27 mouse cellular contexts compared by ENCODE assay signal in genomic region chr1:56900706-56901287, GRCm38 (mm10).
DNase-seq lines count a peak whose midpoint lies in the region; ATAC-seq and TF ChIP-seq lines count a peak whose summit lies in the region.
"Had no signal": no experiment of that assay in that cellular context is flagged by ENCODE, and none has a peak within 500 bp of the region (broad histone marks: within the 10 kb centered on the region; RNA-seq: fewer than 3 reads in every experiment).

No protein-coding gene starts in this region.

- TF ChIP-seq POLR2A in cortical plate, adult 2 months (IDR thresholded peaks at IDR 0.05; ENCODE audit: extremely low read depth, insufficient read depth, low read length): no peak

- peak overlapping the region; percentile 58 for H3K27ac ChIP-seq in forebrain, embryonic 15.5 days (replicated peaks)
- H3K27ac ChIP-seq in forebrain, embryonic 11.5 days (ENCODE audit: low read depth, low read length): no peak overlapping the region
- H3K27ac ChIP-seq in cortical plate, adult 2 months (ENCODE audit: insufficient read depth, low read length): peak overlapping the region; percentile 82
- H3K27ac ChIP-seq: embryonic facial prominence, embryonic 12.5 days; heart, embryonic 15.5 days; hindbrain, embryonic 14.5 days; hindbrain, postnatal 0 days had no signal

- H3K4me3 ChIP-seq in forebrain, embryonic 15.5 days: no peak overlapping the region
- H3K4me3 ChIP-seq in forebrain, embryonic 11.5 days (ENCODE audit: low read depth, low read length): no peak overlapping the region
- no peak overlapping the region for H3K4me3 ChIP-seq in cortical plate, adult 2 months (ENCODE audit: insufficient read depth, low read length)
- H3K4me3 ChIP-seq: embryonic facial prominence, embryonic 12.5 days; erythroblast, embryonic 14.5 days; heart, embryonic 12.5 days; heart, embryonic 15.5 days had no signal

- H3K27me3 ChIP-seq in forebrain, embryonic 15.5 days: no peaks in the 10 kb centered on the region
- no peaks in the 10 kb centered on the region for H3K27me3 ChIP-seq in forebrain, embryonic 11.5 days (ENCODE audit: control insufficient read depth, insufficient read depth, low read length)
- H3K27me3 ChIP-seq: embryonic facial prominence, embryonic 12.5 days; heart, embryonic 12.5 days; heart, embryonic 15.5 days had no signal

- no peak overlapping the region for H3K9ac ChIP-seq in forebrain, embryonic 15.5 days (replicated peaks)
- no peak overlapping the region for H3K9ac ChIP-seq in forebrain, embryonic 11.5 days (ENCODE audit: low read length)
- H3K9ac ChIP-seq: embryonic facial prominence, embryonic 12.5 days; heart, embryonic 12.5 days; heart, embryonic 15.5 days; hindbrain, embryonic 14.5 days had no signal

- ATAC-seq in forebrain, embryonic 15.5 days (replicated peaks): no peak
- ATAC-seq in forebrain, embryonic 11.5 days (replicated peaks; ENCODE audit: low FRiP score): no peak
- ATAC-seq in frontal cortex, adult (ENCODE audit: low TSS enrichment): peak; percentile 66
- ATAC-seq: CD4-positive, CD25-positive, alpha-beta regulatory T cell, adult 4 months; hindbrain, postnatal 0 days; inflammation-experienced regulatory T-cells, adult 6 months; intestine, embryonic 16.5 days had no signal

- H3K36me3 ChIP-seq in forebrain, embryonic 15.5 days: no peaks in the 10 kb centered on the region
- H3K36me3 ChIP-seq in forebrain, embryonic 11.5 days (ENCODE audit: control insufficient read depth, insufficient read depth, low read length): no peaks in the 10 kb centered on the region
- H3K36me3 ChIP-seq: heart, embryonic 12.5 days; heart, embryonic 15.5 days had no signal

- no peak overlapping the region for H3K4me2 ChIP-seq in forebrain, embryonic 15.5 days (replicated peaks)
- no peak overlapping the region for H3K4me2 ChIP-seq in forebrain, embryonic 11.5 days (ENCODE audit: low read depth, low read length, severe bottlenecking)
- H3K4me2 ChIP-seq: embryonic facial prominence, embryonic 12.5 days; heart, embryonic 12.5 days; heart, embryonic 15.5 days; hindbrain, embryonic 14.5 days had no signal

- no peak for TF ChIP-seq CTCF in cortical plate, adult 2 months (IDR thresholded peaks at IDR 0.05; ENCODE audit: extremely low read depth, insufficient read depth, low read length)

- no peak for DNase-seq in forebrain, embryonic 11.5 days (ENCODE audit: low spot score)
- no peak for DNase-seq in frontal cortex, postnatal 25 days (ENCODE audit: low spot score in 2 of 2)
- DNase-seq in brain, adult 2 months (ENCODE audit: low read depth, low spot score): peak; percentile 45
- no peak for DNase-seq in kidney, adult 9 months
- DNase-seq: adrenal gland, adult 2 months; adrenal gland, postnatal 14 days; cerebellum, adult 11-12 months; cerebellum, adult 8-10 months; cerebellum, postnatal 36 days; gastrocnemius, postnatal 10 days; gastrocnemius, postnatal 36 days; heart, adult 18-20 months; heart, postnatal 10 days; heart, postnatal 36 days; kidney, adult 18-20 months had no signal

- WGBS in forebrain, embryonic 15.5 days: 81% methylated on average over 3 of the region's 3 CpGs
- WGBS in forebrain, embryonic 11.5 days: 83% methylated on average over 3 of the region's 3 CpGs

- H3K4me1 ChIP-seq in forebrain, embryonic 15.5 days: peaks cover 28% of the 10 kb centered on the region
- no peaks in the 10 kb centered on the region for H3K4me1 ChIP-seq in forebrain, embryonic 11.5 days (replicated peaks; ENCODE audit: control insufficient read depth, insufficient read depth, low read length)
- H3K4me1 ChIP-seq in cortical plate, adult 2 months (ENCODE audit: control insufficient read depth, insufficient read depth, low read length): peaks cover 8% of the 10 kb centered on the region
- H3K4me1 ChIP-seq: embryonic facial prominence, embryonic 12.5 days; heart, embryonic 12.5 days; heart, embryonic 15.5 days had no signal

- H3K9me3 ChIP-seq in forebrain, embryonic 15.5 days: no peaks in the 10 kb centered on the region
- no peaks in the 10 kb centered on the region for H3K9me3 ChIP-seq in forebrain, embryonic 11.5 days (ENCODE audit: control insufficient read depth, low read length)
- H3K9me3 ChIP-seq: embryonic facial prominence, embryonic 12.5 days; heart, embryonic 12.5 days; heart, embryonic 15.5 days had no signal
